Mouse (Mus musculus) heart, postnatal 0 days (tissue): ENCODE data around the gene Pkd1l1. TPM values are rescaled to one million over a fixed set of nuclear protein-coding genes. Genes with fewer than 3 reads are reported as not detected.

ENCODE experiments used
- ATAC-seq: fragments of 200-750 bp; cut with Nextera tagmentation; 2 replicates; pipeline ENCODE4 v1.8.0; 2017; ENCODE audit warnings: low read depth, moderate number of reproducible peaks, moderate library complexity; ENCODE audit not compliant: insufficient read depth
- DNase-seq: peaks from one replicate; pipeline ENCODE4 v3.0.0-alpha.2; 2016; ENCODE audit warnings: low spot score
- H3K27ac ChIP-seq: fragments of 300-500 bp; sonication (generic); 2 replicates; pipeline ENCODE4 v1.5.1; 2014; ENCODE audit warnings: low read depth, mild to moderate bottlenecking
- H3K27me3 ChIP-seq: fragments of 300-500 bp; sonication (generic); 2 replicates; pipeline ENCODE4 v1.6.1; 2014; ENCODE audit warnings: low read length, mixed read lengths; ENCODE audit not compliant: control insufficient read depth, insufficient read depth
- H3K36me3 ChIP-seq: fragments of 300-500 bp; sonication (generic); replicated peaks from 2 replicates; pipeline ENCODE4 v1.6.1; 2014; ENCODE audit warnings: low read length, mixed read lengths; ENCODE audit not compliant: control insufficient read depth, insufficient read depth
- H3K4me1 ChIP-seq: fragments of 300-500 bp; sonication (generic); 2 replicates; pipeline ENCODE4 v1.6.1; 2014; ENCODE audit warnings: antibody characterized with exemption; ENCODE audit not compliant: control insufficient read depth, insufficient read depth
- H3K4me2 ChIP-seq: fragments of 300-500 bp; sonication (generic); 2 replicates; pipeline ENCODE4 v1.6.1; 2014; ENCODE audit warnings: low read depth, mild to moderate bottlenecking, low read length, moderate library complexity
- H3K4me3 ChIP-seq: fragments of 300-500 bp; sonication (generic); 2 replicates; pipeline ENCODE4 v1.5.1; 2014; ENCODE audit warnings: low read depth, low read length
- H3K9ac ChIP-seq: fragments of 300-500 bp; sonication (generic); replicated peaks from 2 replicates; pipeline ENCODE4 v1.6.1; 2014; ENCODE audit warnings: low read depth, low read length, mixed read lengths
- H3K9me3 ChIP-seq: fragments of 300-500 bp; sonication (generic); replicated peaks from 2 replicates; pipeline ENCODE4 v1.6.1; 2016; ENCODE audit warnings: low read length; ENCODE audit not compliant: control insufficient read depth
- CTCF ChIP-seq: IDR thresholded peaks from 2 replicates; pipeline ENCODE4 v1.5.1; 2016; ENCODE audit warnings: antibody characterized with exemption, control low read depth, low read depth
- EP300 ChIP-seq: IDR thresholded peaks from 2 replicates; pipeline ENCODE4 v1.6.1; 2016; ENCODE audit warnings: antibody characterized with exemption, low read depth
- WGBS: fragments of 180-500 bp; shearing (Covaris S2); extraction: QIAGEN DNeasy Blood & Tissue Kit; methylation state at CpG from one replicate; pipeline ENCODE4 v1.1.7; 2014; 5-methylcytosine and 5-hydroxymethylcytosine counted together
- polyA plus RNA-seq: library from polyadenylated mRNA; unstranded; fragments of >200 nt; fragmentation: Nextera tagmentation; extraction: Ambion mirVana; gene quantifications from 2 replicates; pipeline ENCODE4 v1.2.1, GENCODE M21; 2015
- total RNA-seq: library from RNA; depleted of rRNA; stranded (reverse); fragments of >200 nt; gene quantifications from 2 replicates; pipeline ENCODE4 v1.2.3, GENCODE M21; 2014; ENCODE audit warnings: low replicate concordance; rRNA removed

The Pkd1l1 gene
- total RNA-seq = not detected in 2 replicates
- polyA plus RNA-seq = 0.01 TPM in 1 of 2 replicates, not detected in the other

- Histone ChIP-seq H3K27ac (no peak within 1 kb of the TSS), H3K36me3 (no peaks in the 10 kb centered on the region), H3K9me3 (no peaks in the 10 kb centered on the region), H3K9ac (no peak within 1 kb of the TSS), H3K27me3 (no peaks in the 10 kb centered on the region), H3K4me3 (no peak within 1 kb of the TSS), H3K4me1 (no peaks in the 10 kb centered on the region), H3K4me2 (no peak within 1 kb of the TSS)
- DNase-seq (no peak), ATAC-seq (no peak)
- 76% methylated on average over 3 of the region's 3 CpGs for WGBS
- TF ChIP-seq CTCF (no peak), EP300 (no peak)
These were observed at the start of gene Pkd1l1 for GRCm38 (mm10) chr11:8973166-8973565. Pkd1l1 (minus strand) TSS chr11:8973266.

- H3K4me1 ChIP-seq = 0 out of 2 replicates have a peak, but pooled peaks cover 7% of the 10 kb centered on the region
- H3K4me2 ChIP-seq = no peak overlapping the region
- ATAC-seq = no peak
- WGBS = 89% methylated on average over 5 of the region's 5 CpGs
- no peak for TF ChIP-seq EP300
- no peak for TF ChIP-seq CTCF
- no peaks in the 10 kb centered on the region for H3K9me3 ChIP-seq
- no peaks in the 10 kb centered on the region for H3K36me3 ChIP-seq
- H3K9ac ChIP-seq = no peak overlapping the region
- no peak for DNase-seq
- H3K27ac ChIP-seq = no peak overlapping the region
- H3K4me3 ChIP-seq = no peak overlapping the region
- no peaks in the 10 kb centered on the region for H3K27me3 ChIP-seq
These were observed 47.1 kb upstream of the Pkd1l1 start for GRCm38 (mm10) chr11:9020207-9020606.

- H3K27ac ChIP-seq = no peak overlapping the region
- H3K9me3 ChIP-seq = no peaks in the 10 kb centered on the region
- no peaks in the 10 kb centered on the region for H3K36me3 ChIP-seq
- no peak overlapping the region for H3K9ac ChIP-seq
- H3K4me1 ChIP-seq = no peaks in the 10 kb centered on the region
- no peak overlapping the region for H3K4me2 ChIP-seq
- DNase-seq = no peak
- no peak for TF ChIP-seq EP300
- no peak for TF ChIP-seq CTCF
- no peaks in the 10 kb centered on the region for H3K27me3 ChIP-seq
- no peak overlapping the region for H3K4me3 ChIP-seq
- 75% methylated on average over 6 of the region's 6 CpGs for WGBS
- ATAC-seq = no peak
These were observed 45.6 kb upstream of the Pkd1l1 start for GRCm38 (mm10) chr11:9018491-9019267.

- no peaks in the 10 kb centered on the region for H3K36me3 ChIP-seq
- ATAC-seq = no peak
These were observed 41.7 kb upstream of the Pkd1l1 start for GRCm38 (mm10) chr11:9014740-9015139.

GRCm38 (mm10) chr11:9011348-9011747, 38.3 kb upstream of the Pkd1l1 start:
- WGBS = 1% methylated on average over 3 of the region's 3 CpGs
- peaks cover 10% of the 10 kb centered on the region for H3K4me1 ChIP-seq
- H3K27ac ChIP-seq = peak overlapping the region; percentile 94; the same call in 1 of the 2 replicates
- H3K9me3 ChIP-seq = no peaks in the 10 kb centered on the region
- H3K4me2 ChIP-seq = peak overlapping the region; percentile 73
- no peak for DNase-seq
- H3K27me3 ChIP-seq = no peaks in the 10 kb centered on the region
- ATAC-seq = no peak
- peaks cover 21% of the 10 kb centered on the region for H3K36me3 ChIP-seq
- H3K9ac ChIP-seq = peak overlapping the region; percentile 89
- TF ChIP-seq EP300 = no peak
- H3K4me3 ChIP-seq = peak overlapping the region; percentile 96

More at GRCm38 (mm10) chr11:9014740-9015139, 41.7 kb upstream of the Pkd1l1 start:
- Histone ChIP-seq H3K4me2 (no peak overlapping the region), H3K27me3 (no peaks in the 10 kb centered on the region), H3K4me3 (no peak overlapping the region), H3K9me3 (no peaks in the 10 kb centered on the region), H3K9ac (no peak overlapping the region), H3K27ac (no peak overlapping the region), H3K4me1 (peaks cover 7% of the 10 kb centered on the region)
- TF ChIP-seq EP300 = no peak
- no peak for TF ChIP-seq CTCF
- WGBS = 74% methylated on average over 3 of the region's 3 CpGs
- DNase-seq = no peak
